Mouse (Mus musculus) cerebellum, postnatal 10 days (tissue): ENCODE measurements around the gene Ing1.

Experiments
- DNase-seq, 2 experiments: peaks; one replicate each; pipeline ENCODE4 v3.0.0; 2021; ENCODE audit warnings: mixed read lengths in 2 of 2

Gene Ing1

GRCm38 (mm10) chr8:11592296-11592695, 36.9 kb downstream of the Ing1 start:
- DNase-seq, result no peak

DNA sequence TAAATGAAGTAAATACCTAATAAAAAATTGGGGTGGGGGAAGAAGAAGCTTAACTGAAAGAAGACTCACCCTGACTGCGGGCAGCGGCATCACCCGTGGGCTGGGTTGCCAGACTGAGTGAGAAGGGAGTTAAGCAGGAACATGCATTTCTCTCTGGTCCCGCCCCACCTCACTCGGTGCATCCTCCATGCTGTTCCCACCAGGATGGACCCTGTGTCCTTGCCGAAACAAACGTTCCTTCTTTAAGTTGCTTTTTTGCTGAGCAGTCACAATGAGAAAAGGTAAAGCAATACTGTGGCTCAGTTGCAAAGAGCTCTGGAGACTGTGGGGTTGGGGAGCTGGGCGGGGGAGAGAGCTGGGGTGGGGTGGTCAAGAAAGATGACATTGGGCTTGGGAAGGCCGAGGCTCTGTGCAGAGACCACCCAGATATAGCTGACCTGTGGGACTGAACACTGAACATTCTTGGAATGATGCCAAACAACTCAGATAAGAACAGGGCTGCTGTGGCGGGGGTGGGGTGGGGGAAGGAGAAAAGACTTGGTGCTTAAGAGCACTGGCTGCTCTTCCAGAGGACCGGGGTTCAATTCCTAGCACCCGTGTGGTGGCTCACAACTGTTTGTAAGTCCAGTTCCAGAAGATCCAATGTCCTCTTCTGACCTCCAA, 38.0 kb downstream of the Ing1 start:
- DNase-seq, result no peak

DNA sequence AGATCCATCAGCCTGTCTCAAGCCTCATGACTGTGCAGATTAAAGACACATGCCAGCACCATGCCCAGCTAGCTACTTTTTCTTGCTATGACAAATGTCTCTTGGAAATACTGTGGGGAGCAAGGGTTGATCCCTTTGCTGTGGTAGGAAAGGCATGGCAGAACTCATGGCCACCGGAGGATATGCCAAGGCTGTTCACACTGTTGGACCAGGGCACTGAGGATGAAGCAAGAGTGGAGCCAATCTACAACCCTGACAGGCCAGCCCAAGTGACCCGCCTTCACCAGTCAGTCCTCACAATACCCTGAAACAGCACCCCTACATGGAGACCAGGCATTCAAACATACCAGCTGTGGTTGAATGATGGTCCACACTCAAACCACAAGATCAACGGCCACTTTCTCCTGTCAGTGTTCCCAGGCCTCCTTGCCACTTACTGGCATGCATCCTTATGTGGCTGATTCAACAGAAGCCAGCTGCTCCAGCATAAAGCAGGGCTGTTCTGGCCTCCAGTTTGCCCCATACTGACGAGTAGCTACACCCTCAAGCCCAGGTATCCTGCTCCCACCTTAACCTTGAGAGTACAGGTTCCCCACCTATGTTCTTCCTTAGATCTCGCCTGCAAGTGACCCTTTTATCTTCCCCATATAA, 45.1 kb downstream of the Ing1 start:
- DNase-seq, result no peak

DNA sequence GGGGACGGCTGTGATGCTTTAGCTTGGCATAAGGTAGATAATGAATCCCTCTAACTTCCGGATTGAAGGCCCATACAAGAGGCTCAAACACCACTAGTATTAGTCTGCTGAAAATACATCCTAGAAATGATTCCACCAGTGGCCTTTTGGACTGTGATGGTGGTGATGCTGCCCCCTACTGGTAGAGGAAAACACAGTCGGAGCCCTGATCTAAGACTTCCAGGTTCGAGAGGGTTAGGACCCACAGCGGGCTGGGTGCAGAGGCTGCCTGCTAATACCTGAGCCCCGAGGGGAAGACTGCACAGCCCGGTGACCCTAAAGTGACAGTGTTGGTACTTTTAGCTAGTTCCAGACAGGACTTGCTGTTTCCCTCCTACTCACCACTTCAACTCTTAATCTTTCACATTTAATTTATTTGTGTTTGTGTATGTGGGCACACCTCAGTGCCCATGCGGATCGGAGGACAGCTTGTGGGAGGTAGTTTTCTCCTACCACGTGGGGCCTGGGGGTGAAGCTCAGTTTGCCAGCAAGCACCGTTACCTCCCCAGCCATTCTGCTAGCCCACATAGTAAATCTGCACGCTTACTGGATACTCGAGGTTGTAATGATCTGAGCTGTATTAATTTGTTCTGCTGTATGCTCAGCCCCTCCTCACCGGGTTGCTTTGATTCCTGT, 46.8 kb downstream of the Ing1 start:
- DNase-seq, result peak; percentile 80 to 87

GRCm38 (mm10) chr8:11608848-11609247, 53.5 kb downstream of the Ing1 start:
- DNase-seq, result no peak
